Mouse (Mus musculus) monocyte, adult 59 days (primary cell): ENCODE measurements around the gene Arpc1b. TPM values are rescaled to one million over a fixed set of nuclear protein-coding genes. Genes with fewer than 3 reads are reported as not detected.

Experiments used
- total RNA-seq, 2 experiments: library from RNA; stranded (reverse); gene quantifications; one replicate each; pipeline ENCODE4 v1.2.4; 2023

Arpc1b gene
- total RNA-seq: 1,000 to 10,000 TPM; 1,041 to 1,090 TPM

GRCm38 (mm10) chr5:145114071-145114605, at the start of gene Arpc1b:
Gene Arpc1b (plus strand): TSS chr5:145114215.

GRCm38 (mm10) chr5:145083632-145084451, 30.2 kb upstream of the Arpc1b start, which contains the start of the genes Arpc1a and Kpna7:
Gene Arpc1a (plus strand): TSS chr5:145083830.
Gene Kpna7 (minus strand): TSS chr5:145084030.

GRCm38 (mm10) chr5:145139571-145140519, 25.8 kb downstream of the Arpc1b start, which contains the start of the genes Pdap1 and Bud31:
Gene Pdap1 (minus strand): TSS chr5:145140238.
Gene Bud31 (plus strand): TSS chr5:145140362.

GRCm38 (mm10) chr5:145166536-145167305, 52.7 kb downstream of the Arpc1b start, which contains the start of the genes Ptcd1 and Cpsf4:
Gene Ptcd1 (minus strand): TSS chr5:145167108.
Gene Cpsf4 (plus strand): TSS chr5:145167213.

Other genes with a start within 250 kb of the Arpc1b start
- 10 to 100 TPM; 20.4 to 24.0 TPM for gene Smurf1, start 148.4 kb upstream of the Arpc1b start, total RNA-seq
- not detected for gene Gm4871, start 81.5 kb upstream of the Arpc1b start, total RNA-seq
- not detected for gene 1700018F24Rik, start 71.2 kb upstream of the Arpc1b start, total RNA-seq
- 10 to 100 TPM; 82.2 to 82.9 TPM for gene Arpc1a, start 30.4 kb upstream of the Arpc1b start, total RNA-seq
- not detected for gene Kpna7, start 30.2 kb upstream of the Arpc1b start, total RNA-seq
- gene Pdap1, start 26.0 kb downstream of the Arpc1b start, total RNA-seq: 10 to 100 TPM; 31.8 to 52.5 TPM
- gene Bud31, start 26.1 kb downstream of the Arpc1b start, total RNA-seq: 100 to 1,000 TPM; 107 to 112 TPM
- gene Ptcd1, start 52.9 kb downstream of the Arpc1b start, total RNA-seq: 10 to 100 TPM; 12.3 to 14.1 TPM
- gene Cpsf4, start 53.0 kb downstream of the Arpc1b start, total RNA-seq: 10 to 100 TPM; 33.2 to 38.2 TPM
- gene Atp5j2, start 77.8 kb downstream of the Arpc1b start, total RNA-seq: 100 to 1,000 TPM; 111 to 147 TPM
- 10 to 100 TPM; 18.3 to 21.6 TPM for gene Zkscan14, start 87.7 kb downstream of the Arpc1b start, total RNA-seq
- gene Zkscan5, start 90.3 kb downstream of the Arpc1b start, total RNA-seq: 1 to 10 TPM; 5.4 to 5.9 TPM
- gene Zfp655, start 117.5 kb downstream of the Arpc1b start, total RNA-seq: 100 to 1,000 TPM; 103 to 118 TPM
- gene Zscan25, start 166.3 kb downstream of the Arpc1b start, total RNA-seq: 10 to 100 TPM; 14.0 to 18.3 TPM
- not detected for gene Cyp3a57, start 231.1 kb downstream of the Arpc1b start, total RNA-seq